Mouse (Mus musculus) brown adipose tissue, adult 24 weeks (tissue): ENCODE measurements around the gene Stpg4. TPM values are rescaled to one million over a fixed set of nuclear protein-coding genes. Genes with fewer than 3 reads are reported as not detected.

Experiments used
- H3K27ac ChIP-seq: fragments of 200-500 bp; replicated peaks from 2 replicates; pipeline ENCODE4 v1.5.1; 2012; ENCODE audit warnings: low read depth, mild to moderate bottlenecking, low read length
- H3K4me1 ChIP-seq: fragments of 200-500 bp; 2 replicates; pipeline ENCODE4 v1.6.1; 2012; ENCODE audit warnings: low read length, mixed read lengths; ENCODE audit not compliant: control insufficient read depth, insufficient read depth, insufficient read length
- H3K4me3 ChIP-seq: fragments of 200-500 bp; 2 replicates; pipeline ENCODE4 v1.5.1; 2012; ENCODE audit warnings: low read depth, mild to moderate bottlenecking, low read length, moderate library complexity; ENCODE audit not compliant: insufficient read depth
- polyA plus RNA-seq: library from polyadenylated mRNA; stranded (reverse); fragments of >200 nt; gene quantifications from 2 replicates; pipeline ENCODE4 v1.2.4, GENCODE M21; 2012; ENCODE audit not compliant: missing spikeins, insufficient read depth, insufficient read length

Stpg4 gene
- not detected in 2 replicates for polyA plus RNA-seq

GRCm38 (mm10) chr17:87427511-87427910 lies at the start of gene Stpg4:
Gene Stpg4, minus strand, starts transcription at chr17:87427741.
- Histone ChIP-seq H3K27ac (no peak within 1 kb of the TSS), H3K4me1 (no peaks in the 10 kb centered on the region), H3K4me3 (no peak within 1 kb of the TSS)

- Histone ChIP-seq H3K27ac (no peak overlapping the region), H3K4me1 (peaks cover 4% of the 10 kb centered on the region; the same call in 1 of the 2 replicates), H3K4me3 (no peak overlapping the region)
Measured at GRCm38 (mm10) chr17:87475356-87475755, 47.8 kb upstream of the Stpg4 start.

- Histone ChIP-seq H3K4me3 (peak overlapping the region; percentile 46), H3K4me1 (peaks cover 4% of the 10 kb centered on the region; the same call in 1 of the 2 replicates), H3K27ac (no peak overlapping the region)
Measured at GRCm38 (mm10) chr17:87474501-87474795, 46.9 kb upstream of the Stpg4 start.

GRCm38 (mm10) chr17:87473736-87474500 lies 46.4 kb upstream of the Stpg4 start:
- Histone ChIP-seq H3K4me3 (peak overlapping the region; percentile 46), H3K4me1 (peaks cover 4% of the 10 kb centered on the region; the same call in 1 of the 2 replicates), H3K27ac (no peak overlapping the region)

GRCm38 (mm10) chr17:87473441-87473735 lies 45.8 kb upstream of the Stpg4 start:
- Histone ChIP-seq H3K4me1 (0 out of 2 replicates have a peak, but pooled peaks cover 4% of the 10 kb centered on the region), H3K4me3 (peak overlapping the region; percentile 46), H3K27ac (0 out of 2 replicates have a peak overlapping the region, but pooled peaks have one; percentile 4)

- H3K4me3 ChIP-seq: no peak overlapping the region
- H3K27ac ChIP-seq: no peak overlapping the region
- H3K4me1 ChIP-seq: 0 out of 2 replicates have a peak, but pooled peaks cover 4% of the 10 kb centered on the region
Measured at GRCm38 (mm10) chr17:87472879-87473278, 45.3 kb upstream of the Stpg4 start.

- H3K27ac ChIP-seq: no peak overlapping the region
- no peak overlapping the region for H3K4me3 ChIP-seq
- H3K4me1 ChIP-seq: 0 out of 2 replicates have a peak, but pooled peaks cover 4% of the 10 kb centered on the region
Measured at GRCm38 (mm10) chr17:87471661-87472060, 44.1 kb upstream of the Stpg4 start.

- no peak overlapping the region for H3K4me3 ChIP-seq
- 0 out of 2 replicates have a peak, but pooled peaks cover 4% of the 10 kb centered on the region for H3K4me1 ChIP-seq
- no peak overlapping the region for H3K27ac ChIP-seq
Measured at GRCm38 (mm10) chr17:87470797-87471196, 43.3 kb upstream of the Stpg4 start.

GRCm38 (mm10) chr17:87470282-87470681 lies 42.7 kb upstream of the Stpg4 start:
- Histone ChIP-seq H3K4me3 (no peak overlapping the region), H3K27ac (no peak overlapping the region), H3K4me1 (0 out of 2 replicates have a peak, but pooled peaks cover 4% of the 10 kb centered on the region)

- no peak overlapping the region for H3K27ac ChIP-seq
- 0 out of 2 replicates have a peak, but pooled peaks cover 4% of the 10 kb centered on the region for H3K4me1 ChIP-seq
- no peak overlapping the region for H3K4me3 ChIP-seq
Measured at GRCm38 (mm10) chr17:87469428-87469827, 41.9 kb upstream of the Stpg4 start.

- 0 out of 2 replicates have a peak, but pooled peaks cover 2% of the 10 kb centered on the region for H3K4me1 ChIP-seq
- H3K4me3 ChIP-seq: no peak overlapping the region
- no peak overlapping the region for H3K27ac ChIP-seq
Measured at GRCm38 (mm10) chr17:87468616-87469015, 41.1 kb upstream of the Stpg4 start.

- peaks cover 8% of the 10 kb centered on the region for H3K4me1 ChIP-seq
- no peak overlapping the region for H3K4me3 ChIP-seq
- H3K27ac ChIP-seq: no peak overlapping the region
Measured at GRCm38 (mm10) chr17:87461499-87461896, 34.0 kb upstream of the Stpg4 start.

GRCm38 (mm10) chr17:87460669-87461498 lies 33.3 kb upstream of the Stpg4 start:
- peaks cover 8% of the 10 kb centered on the region for H3K4me1 ChIP-seq
- no peak overlapping the region for H3K4me3 ChIP-seq
- H3K27ac ChIP-seq: no peak overlapping the region

- Histone ChIP-seq H3K27ac (peak overlapping the region; percentile 18; the same call in 1 of the 2 replicates), H3K4me1 (peaks cover 8% of the 10 kb centered on the region), H3K4me3 (peak overlapping the region; percentile 27; the same call in 1 of the 2 replicates)
Measured at GRCm38 (mm10) chr17:87459750-87460668, 32.5 kb upstream of the Stpg4 start.
